Mouse (Mus musculus): ENCODE measurements around the gene Aida. TPM values are rescaled to one million over a fixed set of nuclear protein-coding genes. Genes with fewer than 3 reads are reported as not detected.

Gene Aida
- 32.9 and 37.8 TPM in 2 replicates for polyA plus RNA-seq (2014; fragmentation: Nextera tagmentation; extraction: Ambion mirVana)

DNA sequence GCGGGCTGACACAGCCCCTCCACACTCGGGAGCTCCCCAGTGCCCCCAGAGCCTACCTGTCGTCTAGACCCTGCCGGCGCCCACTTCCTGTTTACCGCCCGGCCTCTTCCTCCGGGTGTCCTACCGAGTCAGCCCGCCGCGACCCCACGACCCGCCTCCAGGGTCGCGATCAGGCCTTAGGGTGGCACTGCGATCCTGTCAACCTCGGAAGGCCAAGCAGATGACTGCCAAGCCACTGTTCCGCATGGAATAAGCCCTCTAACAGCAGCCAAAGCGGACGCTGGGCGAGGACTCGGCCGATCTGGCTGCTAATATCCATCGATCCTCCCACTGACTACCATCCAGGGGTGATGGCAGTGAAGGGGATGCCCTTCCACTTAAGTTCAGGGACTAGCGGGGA, at the start of gene Aida:
Aida (plus strand) TSS at position 126 of the 400 bp plus-strand sequence.
- Histone ChIP-seq H3K9ac (ENCODE audit: low read length) (peak within 1 kb of the TSS; percentile 51), H3K4me2 (peak within 1 kb of the TSS; percentile 51), H3K27me3 (ENCODE audit: control insufficient read depth, insufficient read depth, low read length) (no peaks in the 10 kb centered on the region), H3K36me3 (ENCODE audit: control insufficient read depth, insufficient read depth, low read length) (no peaks in the 10 kb centered on the region), H3K9me3 (ENCODE audit: control insufficient read depth, low read length) (no peaks in the 10 kb centered on the region), H3K27ac (ENCODE audit: low read depth, low read length) (no peak within 1 kb of the TSS), H3K4me1 (ENCODE audit: control insufficient read depth, insufficient read depth, low read length) (no peaks in the 10 kb centered on the region), H3K4me3 (ENCODE audit: low read depth, low read length) (peak within 1 kb of the TSS; percentile 47)
- ATAC-seq (ENCODE audit: low FRiP score) (peak; percentile 29; the same call in 1 of the 2 replicates), DNase-seq (ENCODE audit: low spot score, missing footprints) (no peak)
- 0% methylated on average over 26 of the region's 26 CpGs for WGBS

DNA sequence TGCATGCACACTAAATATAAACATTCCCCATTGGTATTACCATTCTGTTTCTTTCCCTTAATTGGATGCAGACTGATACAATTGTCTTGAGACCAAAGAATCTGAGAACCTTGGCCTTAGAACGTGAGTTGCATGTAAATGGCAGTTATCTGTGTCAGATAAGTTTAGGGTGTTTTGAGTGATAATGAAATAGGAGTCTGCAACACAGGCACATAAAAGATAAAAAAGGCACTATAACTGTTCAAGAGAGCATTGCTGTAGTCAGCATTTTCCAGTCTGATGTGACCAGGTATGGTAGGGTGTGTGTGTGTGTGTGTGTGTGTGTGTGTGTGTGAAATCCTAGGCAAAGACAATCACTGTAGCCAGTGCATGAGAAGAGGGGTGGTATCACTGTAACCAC, 48.2 kb upstream of the Aida start:
- WGBS = 68% methylated on average over 1 of the region's 1 CpGs

DNA sequence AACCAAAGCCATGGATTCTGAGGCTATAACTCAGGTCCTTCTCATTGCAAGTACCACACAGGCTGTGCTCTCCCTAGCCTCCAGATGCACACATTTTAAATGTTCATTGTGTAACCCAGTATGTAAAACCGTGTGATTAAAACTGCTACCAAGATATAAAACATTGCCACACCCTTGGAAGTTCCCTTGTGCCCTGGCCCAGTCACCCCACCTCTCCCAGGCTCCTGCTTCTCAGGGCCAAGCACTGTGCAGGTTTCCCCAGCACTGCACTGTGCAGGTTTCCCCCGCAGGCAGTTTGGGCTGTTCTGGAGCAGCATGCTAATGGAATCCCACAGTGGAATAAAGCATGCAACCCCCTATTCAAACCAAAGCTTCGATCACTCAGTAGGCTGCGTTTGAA, 45.8 kb upstream of the Aida start:
- Histone ChIP-seq H3K27ac (ENCODE audit: low read depth, low read length) (no peak overlapping the region), H3K36me3 (ENCODE audit: control insufficient read depth, insufficient read depth, low read length) (no peaks in the 10 kb centered on the region), H3K27me3 (ENCODE audit: control insufficient read depth, insufficient read depth, low read length) (no peaks in the 10 kb centered on the region), H3K4me2 (no peak overlapping the region), H3K4me1 (ENCODE audit: control insufficient read depth, insufficient read depth, low read length) (0 out of 2 replicates have a peak, but pooled peaks cover 2% of the 10 kb centered on the region), H3K9me3 (ENCODE audit: control insufficient read depth, low read length) (no peaks in the 10 kb centered on the region), H3K9ac (ENCODE audit: low read length) (no peak overlapping the region), H3K4me3 (ENCODE audit: low read depth, low read length) (no peak overlapping the region)
- ATAC-seq (ENCODE audit: low FRiP score) (no peak), DNase-seq (ENCODE audit: low spot score, missing footprints) (no peak)
- WGBS = 79% methylated on average over 4 of the region's 4 CpGs

More for the DNA sequence above, 48.2 kb upstream of the Aida start:
- DNase-seq (ENCODE audit: low spot score, missing footprints) (no peak), ATAC-seq (ENCODE audit: low FRiP score) (no peak)
- H3K27me3 ChIP-seq (ENCODE audit: control insufficient read depth, insufficient read depth, low read length) = no peaks in the 10 kb centered on the region
- H3K9me3 ChIP-seq (ENCODE audit: control insufficient read depth, low read length) = no peaks in the 10 kb centered on the region
- H3K4me3 ChIP-seq (ENCODE audit: low read depth, low read length) = no peak overlapping the region
- no peak overlapping the region for H3K27ac ChIP-seq (ENCODE audit: low read depth, low read length)
- H3K4me2 ChIP-seq = no peak overlapping the region
- H3K9ac ChIP-seq (ENCODE audit: low read length) = no peak overlapping the region
- H3K4me1 ChIP-seq (ENCODE audit: control insufficient read depth, insufficient read depth, low read length) = 0 out of 2 replicates have a peak, but pooled peaks cover 2% of the 10 kb centered on the region
- no peaks in the 10 kb centered on the region for H3K36me3 ChIP-seq (ENCODE audit: control insufficient read depth, insufficient read depth, low read length)

DNA sequence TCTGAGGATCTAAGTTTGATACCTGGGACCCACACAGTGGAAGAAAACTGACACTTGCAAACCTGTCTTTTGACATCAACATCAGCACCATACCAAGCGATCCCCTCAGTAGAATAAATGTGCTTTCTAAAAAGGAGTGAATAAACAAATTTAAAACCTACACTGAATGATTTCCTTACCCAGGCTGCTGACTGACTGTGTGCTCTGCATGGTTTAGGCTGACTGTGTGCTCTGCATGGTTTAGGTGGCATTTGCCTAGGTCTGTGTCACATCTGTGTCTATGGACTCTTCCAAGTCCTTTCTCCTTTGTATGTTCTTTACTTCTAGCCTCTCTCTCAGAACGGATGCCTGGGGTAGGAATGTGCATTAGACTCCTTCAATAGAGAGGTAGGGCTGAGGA, 44.6 kb upstream of the Aida start:
- 0 out of 2 replicates have a peak, but pooled peaks cover 1% of the 10 kb centered on the region for H3K4me1 ChIP-seq (ENCODE audit: control insufficient read depth, insufficient read depth, low read length)
- no peak overlapping the region for H3K27ac ChIP-seq (ENCODE audit: low read depth, low read length)
- 79% methylated on average over 2 of the region's 2 CpGs for WGBS
- no peak for DNase-seq (ENCODE audit: low spot score, missing footprints)
- no peaks in the 10 kb centered on the region for H3K27me3 ChIP-seq (ENCODE audit: control insufficient read depth, insufficient read depth, low read length)
- H3K4me3 ChIP-seq (ENCODE audit: low read depth, low read length) = no peak overlapping the region
- no peak overlapping the region for H3K4me2 ChIP-seq
- H3K36me3 ChIP-seq (ENCODE audit: control insufficient read depth, insufficient read depth, low read length) = no peaks in the 10 kb centered on the region
- no peaks in the 10 kb centered on the region for H3K9me3 ChIP-seq (ENCODE audit: control insufficient read depth, low read length)
- ATAC-seq (ENCODE audit: low FRiP score) = no peak
- H3K9ac ChIP-seq (ENCODE audit: low read length) = no peak overlapping the region

DNA sequence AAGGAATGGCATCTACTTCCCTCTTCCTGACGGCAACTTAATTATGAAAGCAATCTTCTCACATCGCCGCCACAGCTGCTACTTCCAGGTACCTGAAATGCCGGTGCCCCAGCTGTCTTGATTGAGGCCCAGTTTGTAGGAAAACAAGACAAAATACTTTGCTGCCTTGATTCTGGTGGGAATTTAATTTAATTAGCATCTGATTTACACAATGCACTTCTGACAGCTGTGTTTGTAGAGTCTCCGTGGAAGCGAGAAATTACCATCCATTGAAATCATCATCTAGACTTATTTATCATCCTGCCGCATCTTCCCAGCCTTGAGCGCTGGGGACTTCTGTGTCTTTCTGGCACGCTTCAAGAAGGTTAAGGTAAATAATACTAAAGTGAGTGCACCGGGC, 43.8 kb upstream of the Aida start:
- no peak overlapping the region for H3K4me2 ChIP-seq
- H3K36me3 ChIP-seq (ENCODE audit: control insufficient read depth, insufficient read depth, low read length) = no peaks in the 10 kb centered on the region
- peak; percentile 38; the same call in 1 of the 2 replicates for ATAC-seq (ENCODE audit: low FRiP score)
- no peak overlapping the region for H3K9ac ChIP-seq (ENCODE audit: low read length)
- no peak overlapping the region for H3K27ac ChIP-seq (ENCODE audit: low read depth, low read length)
- no peak overlapping the region for H3K4me3 ChIP-seq (ENCODE audit: low read depth, low read length)
- H3K9me3 ChIP-seq (ENCODE audit: control insufficient read depth, low read length) = no peaks in the 10 kb centered on the region
- 71% methylated on average over 10 of the region's 10 CpGs for WGBS
- DNase-seq (ENCODE audit: low spot score, missing footprints) = no peak
- H3K4me1 ChIP-seq (ENCODE audit: control insufficient read depth, insufficient read depth, low read length) = no peaks in the 10 kb centered on the region
- H3K27me3 ChIP-seq (ENCODE audit: control insufficient read depth, insufficient read depth, low read length) = no peaks in the 10 kb centered on the region

DNA sequence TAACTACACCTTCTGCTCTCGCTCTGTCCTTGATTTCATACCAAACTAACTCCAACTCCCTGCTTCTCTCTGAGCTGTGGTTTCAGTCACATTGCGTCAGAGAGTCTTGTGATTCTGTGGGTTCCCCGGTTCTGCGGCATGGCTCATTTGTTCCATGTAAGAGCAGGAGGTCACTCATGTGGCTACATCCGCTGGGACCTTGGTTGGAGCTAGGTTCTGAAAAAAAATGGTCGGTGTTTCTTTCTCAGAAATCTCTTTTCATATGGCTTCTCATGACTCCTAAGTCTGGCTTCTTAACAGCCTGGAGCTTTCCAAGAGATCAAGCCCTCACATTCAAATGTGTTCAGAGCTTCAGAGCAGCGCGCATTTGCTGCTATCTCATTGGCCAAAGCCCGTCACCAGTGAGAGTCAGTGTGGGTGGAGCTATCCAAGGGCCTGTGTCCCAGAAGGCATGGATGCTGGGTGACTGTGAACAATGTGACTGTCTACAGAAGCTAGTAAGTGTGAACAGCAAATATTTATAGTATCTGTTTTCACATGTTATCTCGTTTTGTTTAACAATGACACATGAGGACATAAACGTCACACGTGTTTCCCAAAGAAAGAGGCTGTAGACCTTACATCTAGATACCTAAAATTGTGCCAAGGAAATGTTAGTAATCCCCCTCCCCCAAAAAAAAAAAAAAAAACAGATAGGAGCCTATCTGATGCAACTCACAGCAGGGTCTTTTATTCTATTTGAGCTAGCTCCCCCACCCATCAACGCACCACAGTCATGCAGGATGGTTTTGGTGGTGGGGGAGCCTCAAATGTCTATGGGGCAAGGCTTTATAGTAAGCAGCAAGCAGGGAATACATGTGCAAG, 32.0 kb upstream of the Aida start:
- H3K4me2 ChIP-seq = no peak overlapping the region
- 81% methylated on average over 13 of the region's 13 CpGs for WGBS
- no peaks in the 10 kb centered on the region for H3K4me1 ChIP-seq (ENCODE audit: control insufficient read depth, insufficient read depth, low read length)
- DNase-seq (ENCODE audit: low spot score, missing footprints) (no peak), ATAC-seq (ENCODE audit: low FRiP score) (no peak)
- H3K27ac ChIP-seq (ENCODE audit: low read depth, low read length) = no peak overlapping the region
- no peaks in the 10 kb centered on the region for H3K27me3 ChIP-seq (ENCODE audit: control insufficient read depth, insufficient read depth, low read length)
- no peaks in the 10 kb centered on the region for H3K36me3 ChIP-seq (ENCODE audit: control insufficient read depth, insufficient read depth, low read length)
- no peak overlapping the region for H3K9ac ChIP-seq (ENCODE audit: low read length)
- H3K9me3 ChIP-seq (ENCODE audit: control insufficient read depth, low read length) = no peaks in the 10 kb centered on the region
- H3K4me3 ChIP-seq (ENCODE audit: low read depth, low read length) = no peak overlapping the region

DNA sequence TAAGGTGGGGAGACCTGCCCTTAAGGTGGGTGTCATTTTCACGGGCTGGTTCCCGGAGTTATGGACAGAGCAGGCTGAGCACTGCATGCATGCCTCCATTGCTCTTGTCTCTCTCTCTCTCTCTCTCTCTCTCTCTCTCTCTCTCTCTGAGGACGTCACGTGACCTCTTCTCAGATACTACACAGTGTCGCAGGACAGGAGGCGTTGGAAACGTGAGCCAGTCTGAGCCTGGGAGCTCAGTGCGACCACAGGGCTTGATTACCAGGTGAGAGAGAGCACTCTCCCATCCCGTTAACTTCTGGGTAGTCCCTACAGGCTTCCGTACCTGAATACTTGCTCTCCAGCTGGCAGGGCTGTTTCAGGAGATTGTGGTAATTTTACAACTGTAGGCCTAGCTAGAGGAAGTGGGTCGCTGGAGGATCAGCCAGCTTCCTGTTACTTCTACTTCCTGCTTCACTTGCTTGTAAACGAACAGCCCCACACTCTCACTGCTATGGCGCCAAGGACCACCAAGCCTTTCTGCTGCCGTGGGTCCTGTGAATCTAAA, 30.4 kb upstream of the Aida start:
- no peaks in the 10 kb centered on the region for H3K36me3 ChIP-seq (ENCODE audit: control insufficient read depth, insufficient read depth, low read length)
- H3K27me3 ChIP-seq (ENCODE audit: control insufficient read depth, insufficient read depth, low read length) = no peaks in the 10 kb centered on the region
- no peak for ATAC-seq (ENCODE audit: low FRiP score)
- no peak overlapping the region for H3K9ac ChIP-seq (ENCODE audit: low read length)
- H3K4me2 ChIP-seq = no peak overlapping the region
- no peaks in the 10 kb centered on the region for H3K9me3 ChIP-seq (ENCODE audit: control insufficient read depth, low read length)
- H3K27ac ChIP-seq (ENCODE audit: low read depth, low read length) = no peak overlapping the region
- 81% methylated on average over 14 of the region's 14 CpGs for WGBS
- no peaks in the 10 kb centered on the region for H3K4me1 ChIP-seq (ENCODE audit: control insufficient read depth, insufficient read depth, low read length)
- no peak overlapping the region for H3K4me3 ChIP-seq (ENCODE audit: low read depth, low read length)
- DNase-seq (ENCODE audit: low spot score, missing footprints) = no peak

DNA sequence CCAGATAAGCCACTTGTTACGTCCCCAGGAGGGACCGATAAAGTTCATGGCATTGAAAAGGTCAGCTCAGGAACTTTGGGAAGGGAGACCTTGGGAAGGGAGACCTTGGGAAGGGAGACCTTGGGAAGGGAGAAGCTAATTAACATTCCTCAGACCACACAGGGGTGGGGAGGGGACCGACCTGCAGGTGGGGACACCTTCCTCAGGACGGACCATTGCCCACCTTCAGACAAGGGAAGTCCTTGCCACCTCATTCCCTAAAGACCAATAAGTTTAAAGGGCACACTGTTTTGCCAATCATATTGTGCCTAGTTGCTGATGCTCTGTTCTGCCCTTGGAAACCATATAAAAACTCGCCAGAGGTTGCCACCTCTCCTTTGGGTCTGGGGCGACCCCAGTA, 28.7 kb upstream of the Aida start:
- H3K4me2 ChIP-seq = no peak overlapping the region
- no peak for DNase-seq (ENCODE audit: low spot score, missing footprints)
- no peak overlapping the region for H3K9ac ChIP-seq (ENCODE audit: low read length)
- H3K36me3 ChIP-seq (ENCODE audit: control insufficient read depth, insufficient read depth, low read length) = no peaks in the 10 kb centered on the region
- no peaks in the 10 kb centered on the region for H3K4me1 ChIP-seq (ENCODE audit: control insufficient read depth, insufficient read depth, low read length)
- no peak overlapping the region for H3K4me3 ChIP-seq (ENCODE audit: low read depth, low read length)
- WGBS = 81% methylated on average over 6 of the region's 6 CpGs
- H3K27me3 ChIP-seq (ENCODE audit: control insufficient read depth, insufficient read depth, low read length) = no peaks in the 10 kb centered on the region
- no peak for ATAC-seq (ENCODE audit: low FRiP score)
- no peak overlapping the region for H3K27ac ChIP-seq (ENCODE audit: low read depth, low read length)
- no peaks in the 10 kb centered on the region for H3K9me3 ChIP-seq (ENCODE audit: control insufficient read depth, low read length)
